Mouse (Mus musculus): ENCODE data around the gene Aunip.

DNA sequence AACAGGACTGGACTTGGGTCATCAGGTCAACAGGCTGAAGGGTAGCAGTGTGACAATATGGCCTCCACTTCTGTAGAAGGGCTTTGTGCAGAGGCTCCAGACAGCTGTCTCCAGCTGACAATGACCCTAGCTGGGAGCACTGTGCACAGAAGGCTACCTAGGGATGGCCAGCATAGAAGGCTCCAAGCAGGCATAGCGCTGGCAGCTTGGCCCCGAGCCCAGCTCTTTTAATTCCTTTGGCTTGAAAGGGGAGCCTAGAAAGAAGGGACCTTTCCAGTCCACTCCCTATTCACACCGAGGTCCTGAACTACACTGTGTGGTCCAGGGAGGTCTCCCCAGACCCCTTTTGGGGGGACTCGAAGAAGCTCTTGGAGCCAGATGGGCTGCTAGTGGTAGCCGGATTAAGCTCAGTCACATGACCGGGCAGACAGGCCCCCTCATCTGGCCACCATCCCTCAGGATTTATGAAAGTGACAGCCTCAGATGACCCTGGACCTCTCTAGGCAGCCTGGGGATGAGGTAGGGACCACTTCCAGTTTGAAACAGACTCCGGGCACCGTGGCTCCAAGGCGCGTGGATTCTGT lies 28.3 kb downstream of the Aunip start:
- no peak for TF ChIP-seq CTCF (IDR thresholded peaks at IDR 0.05; ENCODE audit: extremely low read depth, insufficient read depth, insufficient read length, insufficient replicate concordance)
- no peak for TF ChIP-seq POLR2A (IDR thresholded peaks at IDR 0.05; ENCODE audit: low read depth, low read length)

Data from spleen, adult 2 months (tissue).